In the genomic region with DNA sequence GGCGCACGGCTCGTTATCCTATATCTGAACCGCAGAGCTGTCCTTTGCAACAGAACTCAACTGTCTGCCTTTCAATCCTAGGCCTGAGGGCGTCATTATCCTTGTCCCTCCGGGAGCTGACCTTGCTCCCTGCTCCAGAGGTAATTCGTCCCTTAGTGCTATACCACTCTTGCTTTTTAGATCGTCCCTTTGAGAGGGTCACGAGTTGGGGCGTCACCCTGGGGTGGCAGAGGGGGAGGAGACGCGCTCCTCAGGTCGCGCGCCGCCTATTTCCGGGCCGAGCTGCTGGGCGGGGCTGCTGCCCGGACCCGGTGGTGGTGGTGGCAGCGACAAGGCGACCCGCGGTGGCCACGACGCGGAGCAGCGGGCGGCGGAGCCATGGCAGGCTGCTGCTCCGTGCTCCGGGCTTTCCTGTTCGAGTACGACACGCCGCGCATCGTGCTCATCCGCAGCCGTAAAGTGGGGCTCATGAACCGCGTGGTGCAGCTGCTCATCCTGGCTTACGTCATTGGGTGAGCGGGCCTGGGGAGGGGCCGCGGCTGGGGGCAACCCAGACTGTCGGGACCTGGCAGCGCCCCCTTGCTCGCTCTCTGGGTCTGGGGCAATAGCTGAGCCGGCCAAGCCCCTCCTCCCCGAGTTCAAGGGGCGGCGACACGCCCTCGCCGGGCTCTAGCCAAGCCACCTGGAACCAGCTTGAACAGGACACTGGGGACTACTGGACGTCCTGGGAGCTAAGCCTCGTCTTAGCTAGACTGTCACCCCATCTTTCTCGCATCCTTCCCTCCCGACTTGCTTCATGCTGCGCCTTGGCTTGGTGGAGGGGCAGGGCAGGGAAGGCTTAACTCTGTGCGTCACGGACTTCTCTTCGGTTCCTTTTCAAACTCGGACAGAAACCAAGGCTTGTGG, we compare ENCODE assay signal across 8 mouse cellular contexts. TPM values are rescaled to one million over a fixed set of nuclear protein-coding genes. Genes with fewer than 3 reads are reported as not detected.
DNase-seq lines count a peak whose midpoint lies in the region; ATAC-seq and TF ChIP-seq lines count a peak whose summit lies in the region.

P2rx4 (plus strand) TSS at position 269 of the 906 bp plus-strand sequence.

- peak; percentile 71; the same call in 1 of the 2 replicates for TF ChIP-seq POLR2A in bone marrow, adult 2 months (IDR thresholded peaks at IDR 0.05; ENCODE audit: borderline replicate concordance, control insufficient read depth, low read depth, low read length)

- peak within 1 kb of the TSS; percentile 76 for H3K4me2 ChIP-seq in embryonic facial prominence, embryonic 15.5 days (replicated peaks)
- peak within 1 kb of the TSS; percentile 88 for H3K4me2 ChIP-seq in kidney, embryonic 15.5 days

- H3K9me3 ChIP-seq in embryonic facial prominence, embryonic 15.5 days (replicated peaks), result no peaks in the 10 kb centered on the region
- no peaks in the 10 kb centered on the region for H3K9me3 ChIP-seq in kidney, embryonic 15.5 days (replicated peaks)

- no peaks in the 10 kb centered on the region for H3K4me1 ChIP-seq in bone marrow, adult 2 months (ENCODE audit: control insufficient read depth, insufficient read depth, low read length)
- H3K4me1 ChIP-seq in embryonic facial prominence, embryonic 15.5 days, result peaks cover 6% of the 10 kb centered on the region; the same call in 1 of the 2 replicates
- H3K4me1 ChIP-seq in kidney, embryonic 15.5 days, result peaks cover 22% of the 10 kb centered on the region; the same call in 1 of the 2 replicates

- peak within 1 kb of the TSS; percentile 75 for H3K9ac ChIP-seq in embryonic facial prominence, embryonic 15.5 days
- H3K9ac ChIP-seq in kidney, embryonic 15.5 days, result peak within 1 kb of the TSS; percentile 71

- H3K36me3 ChIP-seq in embryonic facial prominence, embryonic 15.5 days, result no peaks in the 10 kb centered on the region
- no peaks in the 10 kb centered on the region for H3K36me3 ChIP-seq in kidney, embryonic 15.5 days

- under 1% methylated on average over 63 of the region's 66 CpGs for WGBS in bone marrow, adult 2 months
- under 1% methylated on average over 66 of the region's 66 CpGs for WGBS in embryonic facial prominence, embryonic 15.5 days
- WGBS in kidney, embryonic 15.5 days, result under 1% methylated on average over 66 of the region's 66 CpGs

- peak within 1 kb of the TSS; percentile 74 for H3K4me3 ChIP-seq in bone marrow, adult 2 months (replicated peaks; ENCODE audit: control insufficient read depth, low read depth, low read length)
- H3K4me3 ChIP-seq in embryonic facial prominence, embryonic 15.5 days (replicated peaks), result peak within 1 kb of the TSS; percentile 73
- H3K4me3 ChIP-seq in kidney, embryonic 15.5 days (replicated peaks), result peak within 1 kb of the TSS; percentile 76

- TF ChIP-seq CTCF in bone marrow, adult 2 months (IDR thresholded peaks at IDR 0.05; ENCODE audit: control insufficient read depth, insufficient read depth, low read length), result no peak

- H3K27me3 ChIP-seq in embryonic facial prominence, embryonic 15.5 days, result no peaks in the 10 kb centered on the region
- H3K27me3 ChIP-seq in kidney, embryonic 15.5 days, result no peaks in the 10 kb centered on the region

- ATAC-seq in embryonic facial prominence, embryonic 15.5 days (ENCODE audit: insufficient number of reproducible peaks, low FRiP score, low TSS enrichment, low read depth), result peak; percentile 83
- ATAC-seq in kidney, embryonic 15.5 days (replicated peaks; ENCODE audit: low FRiP score), result peak; percentile 92
- peak; percentile 65 for ATAC-seq in monocyte, adult 5-6 weeks (replicated peaks; ENCODE audit: insufficient number of reproducible peaks, low FRiP score, low TSS enrichment, poor library complexity, severe bottlenecking)

- peak within 1 kb of the TSS; percentile 83 for H3K27ac ChIP-seq in bone marrow, adult 2 months (ENCODE audit: control insufficient read depth, insufficient read depth, low read depth, low read length, poor library complexity)
- peak within 1 kb of the TSS; percentile 85 for H3K27ac ChIP-seq in embryonic facial prominence, embryonic 15.5 days (replicated peaks)
- peak within 1 kb of the TSS; percentile 87 for H3K27ac ChIP-seq in kidney, embryonic 15.5 days

- DNase-seq in 416B (ENCODE audit: low read depth), result peak; percentile 89
- DNase-seq in heart, adult 9 months (ENCODE audit: low spot score in 2 of 2), result peak; percentile 87 to 88
- peak; percentile 87 for DNase-seq in liver
- DNase-seq in spleen, postnatal 4 days (ENCODE audit: low spot score in 2 of 2), result peak; percentile 80 to 89

RNA-seq across cellular contexts. Expression of gene P2rx4, which starts in this region (rescaled TPM):
- polyA plus RNA-seq in bone marrow, adult 2 months (2011; ENCODE audit: insufficient read depth, insufficient read length, low replicate concordance, missing spikeins), result 13.2 and 23.7 TPM in 2 replicates
- polyA plus RNA-seq in embryonic facial prominence, embryonic 15.5 days (2015; fragmentation: Nextera tagmentation; extraction: Ambion mirVana), result 23.3 and 25.2 TPM in 2 replicates
- 20.4 and 25.6 TPM in 2 replicates for polyA plus RNA-seq in kidney, embryonic 15.5 days (2015; fragmentation: Nextera tagmentation; extraction: Ambion mirVana)
- total RNA-seq in monocyte, adult 5-6 weeks (2017), result 16.5 to 37.1 TPM (median 26.3 TPM) in 3 replicates

Comparison
In these comparisons a context has a peak if more than half of its experiments do, and no peak if none do; other contexts are left out.
1. Peak in every context shown above with its lines: DNase-seq, ATAC-seq, H3K4me3 ChIP-seq and H3K27ac ChIP-seq.